Mouse (Mus musculus): ENCODE measurements around the gene Tmem18. TPM values are rescaled to one million over a fixed set of nuclear protein-coding genes. Genes with fewer than 3 reads are reported as not detected.

Tmem18 gene
- 28.7 and 29.6 TPM in 2 replicates for polyA plus RNA-seq (2014; fragmentation: Nextera tagmentation; extraction: Ambion mirVana)

GRCm38 (mm10) chr12:30584356-30584740, at the start of gene Tmem18:
Gene Tmem18, plus strand, starts transcription at chr12:30584426.
- under 1% methylated on average over 35 of the region's 35 CpGs for WGBS
- H3K9ac ChIP-seq (replicated peaks; ENCODE audit: low read length), result peak within 1 kb of the TSS; percentile 82
- H3K4me2 ChIP-seq (ENCODE audit: low read depth, low read length), result peak within 1 kb of the TSS; percentile 86

GRCm38 (mm10) chr12:30557349-30557748, 26.9 kb upstream of the Tmem18 start:
- H3K4me1 ChIP-seq (ENCODE audit: control insufficient read depth, insufficient read depth, low read length), result no peaks in the 10 kb centered on the region
- H3K27ac ChIP-seq (replicated peaks; ENCODE audit: low read depth, low read length), result no peak overlapping the region
- H3K27me3 ChIP-seq (ENCODE audit: control insufficient read depth, insufficient read depth, low read length), result no peaks in the 10 kb centered on the region
- H3K9me3 ChIP-seq (replicated peaks; ENCODE audit: control insufficient read depth, low read length), result no peaks in the 10 kb centered on the region
- no peak for ATAC-seq (replicated peaks; ENCODE audit: insufficient number of reproducible peaks, low FRiP score, low TSS enrichment, low read depth)
- no peak overlapping the region for H3K4me3 ChIP-seq (ENCODE audit: low read depth, low read length)
- H3K36me3 ChIP-seq (replicated peaks; ENCODE audit: control insufficient read depth, insufficient read depth, low read depth, low read length), result no peaks in the 10 kb centered on the region
- DNase-seq (ENCODE audit: low spot score), result no peak
- no peak overlapping the region for H3K4me2 ChIP-seq (ENCODE audit: low read depth, low read length)
- no peak overlapping the region for H3K9ac ChIP-seq (replicated peaks; ENCODE audit: low read length)

More at GRCm38 (mm10) chr12:30584356-30584740, at the start of gene Tmem18:
- H3K4me1 ChIP-seq (ENCODE audit: control insufficient read depth, insufficient read depth, low read length), result peaks cover 4% of the 10 kb centered on the region
- H3K4me3 ChIP-seq (ENCODE audit: low read depth, low read length), result peak within 1 kb of the TSS; percentile 71
- no peaks in the 10 kb centered on the region for H3K27me3 ChIP-seq (ENCODE audit: control insufficient read depth, insufficient read depth, low read length)
- H3K36me3 ChIP-seq (replicated peaks; ENCODE audit: control insufficient read depth, insufficient read depth, low read depth, low read length), result no peaks in the 10 kb centered on the region; the same call in 1 of the 2 replicates
- peak; percentile 84 for ATAC-seq (replicated peaks; ENCODE audit: insufficient number of reproducible peaks, low FRiP score, low TSS enrichment, low read depth)
- H3K9me3 ChIP-seq (replicated peaks; ENCODE audit: control insufficient read depth, low read length), result no peaks in the 10 kb centered on the region
- peak; percentile 92 for DNase-seq (ENCODE audit: low spot score)
- 0 out of 2 replicates have a peak within 1 kb of the TSS, but pooled peaks have one; percentile 35 for H3K27ac ChIP-seq (replicated peaks; ENCODE audit: low read depth, low read length)

GRCm38 (mm10) chr12:30561411-30561810, 22.8 kb upstream of the Tmem18 start:
- Histone ChIP-seq H3K36me3 (replicated peaks; ENCODE audit: control insufficient read depth, insufficient read depth, low read depth, low read length) (no peaks in the 10 kb centered on the region), H3K9ac (replicated peaks; ENCODE audit: low read length) (no peak overlapping the region), H3K27me3 (ENCODE audit: control insufficient read depth, insufficient read depth, low read length) (no peaks in the 10 kb centered on the region), H3K4me1 (ENCODE audit: control insufficient read depth, insufficient read depth, low read length) (no peaks in the 10 kb centered on the region), H3K4me2 (ENCODE audit: low read depth, low read length) (no peak overlapping the region), H3K27ac (replicated peaks; ENCODE audit: low read depth, low read length) (no peak overlapping the region), H3K9me3 (replicated peaks; ENCODE audit: control insufficient read depth, low read length) (no peaks in the 10 kb centered on the region), H3K4me3 (ENCODE audit: low read depth, low read length) (no peak overlapping the region)
- DNase-seq (ENCODE audit: low spot score) (peak; percentile 5), ATAC-seq (replicated peaks; ENCODE audit: insufficient number of reproducible peaks, low FRiP score, low TSS enrichment, low read depth) (no peak)
- WGBS, result 25% methylated on average over 11 of the region's 11 CpGs

- no peak for DNase-seq (ENCODE audit: low spot score)
- Histone ChIP-seq H3K36me3 (replicated peaks; ENCODE audit: control insufficient read depth, insufficient read depth, low read depth, low read length) (no peaks in the 10 kb centered on the region), H3K9me3 (replicated peaks; ENCODE audit: control insufficient read depth, low read length) (no peaks in the 10 kb centered on the region), H3K4me2 (ENCODE audit: low read depth, low read length) (no peak overlapping the region), H3K4me3 (ENCODE audit: low read depth, low read length) (no peak overlapping the region), H3K4me1 (ENCODE audit: control insufficient read depth, insufficient read depth, low read length) (no peaks in the 10 kb centered on the region), H3K9ac (replicated peaks; ENCODE audit: low read length) (no peak overlapping the region), H3K27me3 (ENCODE audit: control insufficient read depth, insufficient read depth, low read length) (no peaks in the 10 kb centered on the region), H3K27ac (replicated peaks; ENCODE audit: low read depth, low read length) (no peak overlapping the region)
- ATAC-seq (replicated peaks; ENCODE audit: insufficient number of reproducible peaks, low FRiP score, low TSS enrichment, low read depth), result no peak
- WGBS, result 85% methylated on average over 4 of the region's 4 CpGs
Observed at GRCm38 (mm10) chr12:30572075-30572474, 12.2 kb upstream of the Tmem18 start.

- Histone ChIP-seq H3K36me3 (replicated peaks; ENCODE audit: control insufficient read depth, insufficient read depth, low read depth, low read length) (no peaks in the 10 kb centered on the region), H3K4me1 (ENCODE audit: control insufficient read depth, insufficient read depth, low read length) (no peaks in the 10 kb centered on the region), H3K27ac (replicated peaks; ENCODE audit: low read depth, low read length) (no peak overlapping the region), H3K4me2 (ENCODE audit: low read depth, low read length) (no peak overlapping the region), H3K4me3 (ENCODE audit: low read depth, low read length) (no peak overlapping the region), H3K27me3 (ENCODE audit: control insufficient read depth, insufficient read depth, low read length) (no peaks in the 10 kb centered on the region), H3K9ac (replicated peaks; ENCODE audit: low read length) (no peak overlapping the region), H3K9me3 (replicated peaks; ENCODE audit: control insufficient read depth, low read length) (no peaks in the 10 kb centered on the region)
- DNase-seq (ENCODE audit: low spot score) (no peak), ATAC-seq (replicated peaks; ENCODE audit: insufficient number of reproducible peaks, low FRiP score, low TSS enrichment, low read depth) (no peak)
- WGBS, result 56% methylated on average over 3 of the region's 3 CpGs
Observed at GRCm38 (mm10) chr12:30575952-30576351, 8.3 kb upstream of the Tmem18 start.

GRCm38 (mm10) chr12:30578019-30578418, 6.2 kb upstream of the Tmem18 start:
- H3K27me3 ChIP-seq (ENCODE audit: control insufficient read depth, insufficient read depth, low read length), result no peaks in the 10 kb centered on the region
- no peaks in the 10 kb centered on the region for H3K9me3 ChIP-seq (replicated peaks; ENCODE audit: control insufficient read depth, low read length)
- no peak overlapping the region for H3K4me3 ChIP-seq (ENCODE audit: low read depth, low read length)
- no peaks in the 10 kb centered on the region for H3K36me3 ChIP-seq (replicated peaks; ENCODE audit: control insufficient read depth, insufficient read depth, low read depth, low read length)
- WGBS, result 14% methylated on average over 5 of the region's 5 CpGs
- no peak overlapping the region for H3K9ac ChIP-seq (replicated peaks; ENCODE audit: low read length)
- H3K27ac ChIP-seq (replicated peaks; ENCODE audit: low read depth, low read length), result no peak overlapping the region
- no peak for ATAC-seq (replicated peaks; ENCODE audit: insufficient number of reproducible peaks, low FRiP score, low TSS enrichment, low read depth)
- no peaks in the 10 kb centered on the region for H3K4me1 ChIP-seq (ENCODE audit: control insufficient read depth, insufficient read depth, low read length)
- peak; percentile 81 for DNase-seq (ENCODE audit: low spot score)
- no peak overlapping the region for H3K4me2 ChIP-seq (ENCODE audit: low read depth, low read length)

GRCm38 (mm10) chr12:30581277-30581676, 2.9 kb upstream of the Tmem18 start:
- no peak overlapping the region for H3K4me2 ChIP-seq (ENCODE audit: low read depth, low read length)
- H3K27ac ChIP-seq (replicated peaks; ENCODE audit: low read depth, low read length), result no peak overlapping the region
- DNase-seq (ENCODE audit: low spot score), result no peak
- H3K9ac ChIP-seq (replicated peaks; ENCODE audit: low read length), result no peak overlapping the region
- H3K4me1 ChIP-seq (ENCODE audit: control insufficient read depth, insufficient read depth, low read length), result peaks cover 4% of the 10 kb centered on the region
- H3K9me3 ChIP-seq (replicated peaks; ENCODE audit: control insufficient read depth, low read length), result no peaks in the 10 kb centered on the region
- ATAC-seq (replicated peaks; ENCODE audit: insufficient number of reproducible peaks, low FRiP score, low TSS enrichment, low read depth), result no peak
- no peaks in the 10 kb centered on the region for H3K36me3 ChIP-seq (replicated peaks; ENCODE audit: control insufficient read depth, insufficient read depth, low read depth, low read length)
- 89% methylated on average over 10 of the region's 10 CpGs for WGBS
- H3K27me3 ChIP-seq (ENCODE audit: control insufficient read depth, insufficient read depth, low read length), result no peaks in the 10 kb centered on the region
- H3K4me3 ChIP-seq (ENCODE audit: low read depth, low read length), result no peak overlapping the region

GRCm38 (mm10) chr12:30583586-30584355, 455 bp upstream of the Tmem18 start:
- WGBS, result 15% methylated on average over 12 of the region's 12 CpGs
- Histone ChIP-seq H3K27ac (replicated peaks; ENCODE audit: low read depth, low read length) (no peak overlapping the region), H3K4me3 (ENCODE audit: low read depth, low read length) (peak overlapping the region; percentile 71)

More at GRCm38 (mm10) chr12:30583586-30584355, 455 bp upstream of the Tmem18 start:
- Histone ChIP-seq H3K9ac (replicated peaks; ENCODE audit: low read length) (peak overlapping the region; percentile 82), H3K36me3 (replicated peaks; ENCODE audit: control insufficient read depth, insufficient read depth, low read depth, low read length) (no peaks in the 10 kb centered on the region), H3K27me3 (ENCODE audit: control insufficient read depth, insufficient read depth, low read length) (no peaks in the 10 kb centered on the region), H3K4me1 (ENCODE audit: control insufficient read depth, insufficient read depth, low read length) (peaks cover 4% of the 10 kb centered on the region), H3K9me3 (replicated peaks; ENCODE audit: control insufficient read depth, low read length) (no peaks in the 10 kb centered on the region), H3K4me2 (ENCODE audit: low read depth, low read length) (peak overlapping the region; percentile 86)
- 0 out of 2 replicates have a peak, but pooled peaks have one; percentile 42 for ATAC-seq (replicated peaks; ENCODE audit: insufficient number of reproducible peaks, low FRiP score, low TSS enrichment, low read depth)
- no peak for DNase-seq (ENCODE audit: low spot score)

All from embryonic facial prominence, embryonic 11.5 days (tissue).